8 mouse cellular contexts compared by ENCODE assay signal in genomic region chr7:137321141-137321813, GRCm38 (mm10). TPM values are rescaled to one million over a fixed set of nuclear protein-coding genes. Genes with fewer than 3 reads are reported as not detected.
A peak's percentile ranks its signal among the peaks of the same experiment; 100 is the strongest.
DNase-seq lines count a peak whose midpoint lies in the region; ATAC-seq and TF ChIP-seq lines count a peak whose summit lies in the region.

No protein-coding gene starts in this region.

- dilution Hi-C loops in CH12.LX (cut with MboI; ENCODE audit: extremely low pct_ligation_motif_present, extremely low pct_unique_long_range_greater_than_20kb, low sequenced_read_pairs) = no loop called here

- H3K4me1 ChIP-seq in CH12.LX (ENCODE audit: control insufficient read depth in 1 of 2, insufficient read depth in 2 of 2) = no peaks in the 10 kb centered on the region
- peaks cover 42% of the 10 kb centered on the region for H3K4me1 ChIP-seq in embryonic facial prominence, embryonic 12.5 days
- peaks cover 7% of the 10 kb centered on the region; the same call in 1 of the 2 replicates for H3K4me1 ChIP-seq in heart, postnatal 0 days (ENCODE audit: control insufficient read depth, insufficient read depth)
- H3K4me1 ChIP-seq in limb, embryonic 13.5 days = peaks cover 65% of the 10 kb centered on the region
- H3K4me1 ChIP-seq in midbrain, embryonic 15.5 days = peaks cover 59% of the 10 kb centered on the region

- no peak overlapping the region for H3K9ac ChIP-seq in CH12.LX (ENCODE audit: insufficient read depth, low read depth)
- peak overlapping the region; percentile 16 for H3K9ac ChIP-seq in embryonic facial prominence, embryonic 12.5 days
- H3K9ac ChIP-seq in heart, postnatal 0 days (replicated peaks; ENCODE audit: low read depth, low read length) = no peak overlapping the region
- peak overlapping the region; percentile 73 for H3K9ac ChIP-seq in limb, embryonic 13.5 days
- peak overlapping the region; percentile 21; the same call in 1 of the 2 replicates for H3K9ac ChIP-seq in midbrain, embryonic 15.5 days

- no peaks in the 10 kb centered on the region for H3K79me2 ChIP-seq in CH12.LX (replicated peaks; ENCODE audit: control insufficient read depth, extremely low read depth, insufficient read depth, poor library complexity, severe bottlenecking)

- peak; percentile 36 to 80 for DNase-seq in adrenal gland, adult (ENCODE audit: inconsistent age in 2 of 2, low spot score in 1 of 2)
- no peak for DNase-seq in adrenal gland, postnatal 4 days (ENCODE audit: low spot score in 2 of 2)
- no peak for DNase-seq in CH12.LX (ENCODE audit: extremely low read depth)
- DNase-seq in heart, postnatal 0 days (ENCODE audit: low spot score) = no peak
- peak; percentile 81 for DNase-seq in thymus, postnatal 4 days

- TF ChIP-seq POLR2A in CH12.LX (IDR thresholded peaks at IDR 0.05; ENCODE audit: low read depth, low read length) = no peak

- H3K4me3 ChIP-seq in CH12.LX (replicated peaks in 1 of 3; ENCODE audit: low read depth in 2 of 3, low read length in 2 of 3, poor library complexity in 1 of 3) = no peak overlapping the region
- peak overlapping the region; percentile 47 for H3K4me3 ChIP-seq in embryonic facial prominence, embryonic 12.5 days
- peak overlapping the region; percentile 42 for H3K4me3 ChIP-seq in heart, postnatal 0 days (ENCODE audit: low read depth, low read length)
- peak overlapping the region; percentile 86 for H3K4me3 ChIP-seq in limb, embryonic 13.5 days
- H3K4me3 ChIP-seq in midbrain, embryonic 15.5 days = peak overlapping the region; percentile 43

- H3K4me2 ChIP-seq in CH12.LX (ENCODE audit: insufficient read depth, low read depth, poor library complexity, severe bottlenecking) = peak overlapping the region; percentile 6; the same call in 1 of the 2 replicates
- peak overlapping the region; percentile 70 for H3K4me2 ChIP-seq in embryonic facial prominence, embryonic 12.5 days (replicated peaks)
- peak overlapping the region; percentile 67 for H3K4me2 ChIP-seq in heart, postnatal 0 days (ENCODE audit: low read depth, low read length)
- H3K4me2 ChIP-seq in limb, embryonic 13.5 days (replicated peaks) = peak overlapping the region; percentile 91
- H3K4me2 ChIP-seq in midbrain, embryonic 15.5 days = peak overlapping the region; percentile 77

- peak; percentile 45; the same call in 1 of the 2 replicates for ATAC-seq in embryonic facial prominence, embryonic 12.5 days (ENCODE audit: insufficient number of reproducible peaks, insufficient read depth, low FRiP score, low TSS enrichment)
- peak; percentile 71 for ATAC-seq in heart, postnatal 0 days (ENCODE audit: insufficient read depth, low read depth)
- ATAC-seq in limb, embryonic 13.5 days (ENCODE audit: low FRiP score, low read depth) = peak; percentile 70
- ATAC-seq in midbrain, embryonic 15.5 days (replicated peaks) = peak; percentile 69

- TF ChIP-seq EP300 in CH12.LX (IDR thresholded peaks at IDR 0.05; ENCODE audit: low read length) = no peak
- no peak for TF ChIP-seq EP300 in heart, postnatal 0 days (IDR thresholded peaks at IDR 0.05; ENCODE audit: low read depth)

- under 1% methylated on average over 52 of the region's 52 CpGs for WGBS in embryonic facial prominence, embryonic 12.5 days
- WGBS in heart, postnatal 0 days = 2% methylated on average over 52 of the region's 52 CpGs
- under 1% methylated on average over 52 of the region's 52 CpGs for whole genome bisulfite sequencing in limb, embryonic 13.5 days
- under 1% methylated on average over 52 of the region's 52 CpGs for WGBS in midbrain, embryonic 15.5 days

- peaks cover 2% of the 10 kb centered on the region for H3K27me3 ChIP-seq in CH12.LX (replicated peaks)
- H3K27me3 ChIP-seq in embryonic facial prominence, embryonic 12.5 days = peaks cover 70% of the 10 kb centered on the region
- H3K27me3 ChIP-seq in heart, postnatal 0 days (ENCODE audit: control insufficient read depth, insufficient read depth, low read length) = peaks cover 94% of the 10 kb centered on the region
- peaks cover 93% of the 10 kb centered on the region for H3K27me3 ChIP-seq in limb, embryonic 13.5 days
- H3K27me3 ChIP-seq in midbrain, embryonic 15.5 days (replicated peaks) = peaks cover 67% of the 10 kb centered on the region

- no peaks in the 10 kb centered on the region for H3K36me3 ChIP-seq in CH12.LX (replicated peaks in 1 of 2; ENCODE audit: control insufficient read depth in 1 of 2, insufficient read depth in 1 of 2, low read length in 1 of 2)
- H3K36me3 ChIP-seq in embryonic facial prominence, embryonic 12.5 days = no peaks in the 10 kb centered on the region
- H3K36me3 ChIP-seq in heart, postnatal 0 days (replicated peaks; ENCODE audit: control insufficient read depth, insufficient read depth, low read length) = no peaks in the 10 kb centered on the region
- no peaks in the 10 kb centered on the region for H3K36me3 ChIP-seq in limb, embryonic 13.5 days
- H3K36me3 ChIP-seq in midbrain, embryonic 15.5 days (replicated peaks) = no peaks in the 10 kb centered on the region

- no peak overlapping the region for H3K27ac ChIP-seq in CH12.LX (ENCODE audit: insufficient read depth, low read depth)
- peak overlapping the region; percentile 51; the same call in 1 of the 2 replicates for H3K27ac ChIP-seq in embryonic facial prominence, embryonic 12.5 days
- H3K27ac ChIP-seq in heart, postnatal 0 days (ENCODE audit: low read depth) = no peak overlapping the region
- peak overlapping the region; percentile 76; the same call in 1 of the 2 replicates for H3K27ac ChIP-seq in limb, embryonic 13.5 days
- peak overlapping the region; percentile 71 for H3K27ac ChIP-seq in midbrain, embryonic 15.5 days

- TF ChIP-seq RAD21 in CH12.LX (IDR thresholded peaks at IDR 0.05; ENCODE audit: low read depth, low read length) = peak; percentile 62

- H3K9me3 ChIP-seq in CH12.LX (replicated peaks; ENCODE audit: low read length) = peaks cover 65% of the 10 kb centered on the region
- no peaks in the 10 kb centered on the region for H3K9me3 ChIP-seq in embryonic facial prominence, embryonic 12.5 days
- 0 out of 2 replicates have a peak, but pooled peaks cover 4% of the 10 kb centered on the region for H3K9me3 ChIP-seq in heart, postnatal 0 days (replicated peaks; ENCODE audit: control insufficient read depth, low read length)
- H3K9me3 ChIP-seq in limb, embryonic 13.5 days = peaks cover 3% of the 10 kb centered on the region; the same call in 1 of the 2 replicates
- no peaks in the 10 kb centered on the region for H3K9me3 ChIP-seq in midbrain, embryonic 15.5 days

- in situ Hi-C loops in CH12.LX (cut with MboI; ENCODE audit: low pct_ligation_motif_present, low pct_unique_long_range_greater_than_20kb, low sequenced_read_pairs) = no loop called here

- TF ChIP-seq CTCF in CH12.LX (conservative IDR thresholded peaks at IDR 0.05 in 1 of 2, IDR thresholded peaks at IDR 0.05 in 1 of 2; ENCODE audit: low read depth in 2 of 2, low read length in 2 of 2) = peak in 1 of 2 experiments; percentile 68; a peak in 2 of 4 replicates
- TF ChIP-seq CTCF in heart, postnatal 0 days (IDR thresholded peaks at IDR 0.05; ENCODE audit: low read depth) = peak; percentile 51; the same call in 1 of the 2 replicates

TF ChIP-seq in CH12.LX, 34 proteins besides CTCF, POLR2A, EP300 and RAD21:
- TF ChIP-seq SMC3 (IDR thresholded peaks at IDR 0.05; ENCODE audit: low read depth, low read length) (peak; percentile 49; the same call in 1 of the 2 replicates), RCOR1 (conservative IDR thresholded peaks at IDR 0.05; ENCODE audit: low read depth, low read length) (no peak)

RNA-seq across cellular contexts. Expression of gene Ebf3, which starts 7.0 kb away (rescaled TPM):
- total RNA-seq in adrenal gland, postnatal 4 days (2021) = 1 to 10 TPM; 8.7 to 9.7 TPM
- 0.38 and 0.89 TPM in 2 replicates for total RNA-seq in CH12.LX (2012; rRNA removed)
- total RNA-seq in CH12.LX (2014; rRNA removed) = not detected in 2 replicates
- polyA plus RNA-seq in CH12.LX (2012; ENCODE audit: insufficient read length, low read depth) = 0.10 and 0.11 TPM in 2 replicates
- 15.5 and 21.1 TPM in 2 replicates for polyA plus RNA-seq in embryonic facial prominence, embryonic 12.5 days (2016; fragmentation: Nextera tagmentation; extraction: Ambion mirVana)
- total RNA-seq in heart, postnatal 0 days (2014; rRNA removed; ENCODE audit: low replicate concordance) = 3.7 and 8.2 TPM in 2 replicates
- 0.97 and 1.1 TPM in 2 replicates for polyA plus RNA-seq in heart, postnatal 0 days (2015; fragmentation: Nextera tagmentation; extraction: Ambion mirVana)
- polyA plus RNA-seq in limb, embryonic 13.5 days (2015; fragmentation: Nextera tagmentation; extraction: Ambion mirVana) = 13.4 and 16.9 TPM in 2 replicates
- 14.6 and 14.9 TPM in 2 replicates for polyA plus RNA-seq in midbrain, embryonic 15.5 days (2015; fragmentation: Nextera tagmentation; extraction: Ambion mirVana)

Comparison
In these comparisons a context has a peak if more than half of its experiments do, and no peak if none do; other contexts are left out.
1. DNase-seq: peak in adrenal gland, adult (2 of 2) and thymus, postnatal 4 days (single experiment); none in adrenal gland, postnatal 4 days (0 of 2), CH12.LX (single experiment) and heart, postnatal 0 days (single experiment).
2. H3K27ac ChIP-seq: peak in embryonic facial prominence, embryonic 12.5 days (single experiment), limb, embryonic 13.5 days (single experiment) and midbrain, embryonic 15.5 days (single experiment); none in CH12.LX (single experiment) and heart, postnatal 0 days (single experiment).
3. H3K4me2 ChIP-seq: peak in every context shown above with its lines; median percentile 91 in limb, embryonic 13.5 days; 77 in midbrain, embryonic 15.5 days; 70 in embryonic facial prominence, embryonic 12.5 days; 67 in heart, postnatal 0 days; 6 in CH12.LX.
4. H3K4me3 ChIP-seq: peak in embryonic facial prominence, embryonic 12.5 days (single experiment), heart, postnatal 0 days (single experiment), limb, embryonic 13.5 days (single experiment) and midbrain, embryonic 15.5 days (single experiment); none in CH12.LX (0 of 3).
5. H3K9ac ChIP-seq: peak in embryonic facial prominence, embryonic 12.5 days (single experiment), limb, embryonic 13.5 days (single experiment) and midbrain, embryonic 15.5 days (single experiment); none in CH12.LX (single experiment) and heart, postnatal 0 days (single experiment).
6. Peak in every context shown above with its lines, with median percentiles within 50 percentile points of each other: ATAC-seq.